Mouse (Mus musculus) intestine, embryonic 14.5 days (tissue): Measurements from ENCODE around the gene Cptp. TPM values are rescaled to one million over a fixed set of nuclear protein-coding genes. Genes with fewer than 3 reads are reported as not detected.
A peak's percentile ranks its signal among the peaks of the same experiment; 100 is the strongest.

Experiments used
- ATAC-seq: fragments of 200-750 bp; cut with Nextera tagmentation; replicated peaks from 2 replicates; pipeline ENCODE4 v1.8.0; 2017; ENCODE audit warnings: low read depth, moderate number of reproducible peaks, moderate TSS enrichment, moderate library complexity; ENCODE audit not compliant: low FRiP score, low TSS enrichment
- DNase-seq: peaks from one replicate; pipeline ENCODE4 v3.0.0-alpha.2; 2018; ENCODE audit warnings: low spot score
- H3K27ac ChIP-seq: fragments of 300-500 bp; sonication (generic); 2 replicates; pipeline ENCODE4 v1.5.1; 2014; ENCODE audit warnings: low read depth, mild to moderate bottlenecking, control low read depth
- H3K27me3 ChIP-seq: fragments of 300-500 bp; sonication (generic); replicated peaks from 2 replicates; pipeline ENCODE4 v1.6.1; 2014; ENCODE audit warnings: low read length, control low read depth; ENCODE audit not compliant: control insufficient read depth, insufficient read depth
- H3K36me3 ChIP-seq: fragments of 300-500 bp; sonication (generic); 2 replicates; pipeline ENCODE4 v1.6.1; 2014; ENCODE audit warnings: low read length, control low read depth; ENCODE audit not compliant: control insufficient read depth, insufficient read depth
- H3K4me1 ChIP-seq: fragments of 300-500 bp; sonication (generic); replicated peaks from 2 replicates; pipeline ENCODE4 v1.6.1; 2014; ENCODE audit warnings: low read length, control low read depth, mixed read lengths; ENCODE audit not compliant: control insufficient read depth, insufficient read depth
- H3K4me2 ChIP-seq: fragments of 300-500 bp; sonication (generic); 2 replicates; pipeline ENCODE4 v1.6.1; 2014; ENCODE audit warnings: low read length
- H3K4me3 ChIP-seq: fragments of 300-500 bp; sonication (generic); 2 replicates; pipeline ENCODE4 v1.5.1; 2014; ENCODE audit warnings: low read depth, low read length, control low read depth, mixed read lengths
- H3K9ac ChIP-seq: fragments of 300-500 bp; sonication (generic); 2 replicates; pipeline ENCODE4 v1.6.1; 2014; ENCODE audit warnings: mild to moderate bottlenecking, low read length
- H3K9me3 ChIP-seq: fragments of 300-500 bp; sonication (generic); 2 replicates; pipeline ENCODE4 v1.6.1; 2016; ENCODE audit warnings: low read length, control low read depth; ENCODE audit not compliant: control insufficient read depth
- WGBS: fragments of 180-500 bp; shearing (Covaris S2); extraction: QIAGEN DNeasy Blood & Tissue Kit; methylation state at CpG from one replicate; pipeline ENCODE4 v1.1.7; 2014; 5-methylcytosine and 5-hydroxymethylcytosine counted together
- polyA plus RNA-seq: library from polyadenylated mRNA; unstranded; fragments of >200 nt; fragmentation: Nextera tagmentation; extraction: Ambion mirVana; gene quantifications from 2 replicates; pipeline ENCODE4 v1.2.1, GENCODE M21; 2014

Gene Cptp
- polyA plus RNA-seq: 20.5 and 21.4 TPM in 2 replicates

- Histone ChIP-seq H3K4me3 (peak within 1 kb of the TSS; percentile 73), H3K36me3 (peaks cover 47% of the 10 kb centered on the region), H3K27ac (peak within 1 kb of the TSS; percentile 54), H3K4me1 (peaks cover 17% of the 10 kb centered on the region), H3K27me3 (no peaks in the 10 kb centered on the region), H3K9me3 (no peaks in the 10 kb centered on the region), H3K9ac (peak within 1 kb of the TSS; percentile 71), H3K4me2 (peak within 1 kb of the TSS; percentile 88)
- peak; percentile 94 for ATAC-seq
- WGBS: under 1% methylated on average over 63 of the region's 63 CpGs
- DNase-seq: peak; percentile 94
Observed at GRCm38 (mm10) chr4:155869317-155870033, at the start of gene Cptp, which contains the start of gene Ints11. TSS of gene Cptp (minus strand) at chr4:155869440. TSS of gene Ints11 (plus strand) at chr4:155869546.

GRCm38 (mm10) chr4:155908751-155909150 is 39.5 kb upstream of the Cptp start:
- Histone ChIP-seq H3K9me3 (no peaks in the 10 kb centered on the region), H3K4me3 (no peak overlapping the region), H3K36me3 (peaks cover 19% of the 10 kb centered on the region), H3K27me3 (no peaks in the 10 kb centered on the region), H3K4me1 (no peaks in the 10 kb centered on the region), H3K27ac (no peak overlapping the region), H3K4me2 (no peak overlapping the region), H3K9ac (no peak overlapping the region)
- ATAC-seq (no peak), DNase-seq (no peak)
- WGBS: 91% methylated on average over 4 of the region's 4 CpGs

GRCm38 (mm10) chr4:155908281-155908680 is 39.0 kb upstream of the Cptp start:
- H3K27ac ChIP-seq: no peak overlapping the region
- ATAC-seq (no peak), DNase-seq (no peak)
- H3K4me3 ChIP-seq: no peak overlapping the region
- H3K36me3 ChIP-seq: peaks cover 23% of the 10 kb centered on the region
- no peaks in the 10 kb centered on the region for H3K27me3 ChIP-seq
- 79% methylated on average over 7 of the region's 7 CpGs for WGBS
- no peaks in the 10 kb centered on the region for H3K9me3 ChIP-seq
- H3K4me2 ChIP-seq: no peak overlapping the region
- H3K4me1 ChIP-seq: no peaks in the 10 kb centered on the region
- H3K9ac ChIP-seq: no peak overlapping the region

- H3K4me1 ChIP-seq: no peaks in the 10 kb centered on the region
- peaks cover 36% of the 10 kb centered on the region for H3K36me3 ChIP-seq
- ATAC-seq: no peak
- H3K27me3 ChIP-seq: no peaks in the 10 kb centered on the region
- no peaks in the 10 kb centered on the region for H3K9me3 ChIP-seq
- no peak overlapping the region for H3K4me2 ChIP-seq
- H3K4me3 ChIP-seq: no peak overlapping the region
- no peak overlapping the region for H3K27ac ChIP-seq
- no peak for DNase-seq
- H3K9ac ChIP-seq: no peak overlapping the region
- 78% methylated on average over 11 of the region's 11 CpGs for WGBS
Observed at GRCm38 (mm10) chr4:155907003-155907402, 37.8 kb upstream of the Cptp start.

- no peak overlapping the region for H3K4me3 ChIP-seq
- no peak overlapping the region for H3K4me2 ChIP-seq
- 77% methylated on average over 9 of the region's 9 CpGs for WGBS
- no peak overlapping the region for H3K9ac ChIP-seq
- peaks cover 45% of the 10 kb centered on the region for H3K36me3 ChIP-seq
- no peaks in the 10 kb centered on the region for H3K4me1 ChIP-seq
- no peak overlapping the region for H3K27ac ChIP-seq
- ATAC-seq (no peak), DNase-seq (no peak)
- no peaks in the 10 kb centered on the region for H3K9me3 ChIP-seq
- no peaks in the 10 kb centered on the region for H3K27me3 ChIP-seq
Observed at GRCm38 (mm10) chr4:155906125-155906524, 36.9 kb upstream of the Cptp start.

GRCm38 (mm10) chr4:155905634-155906033 is 36.4 kb upstream of the Cptp start:
- no peak overlapping the region for H3K4me2 ChIP-seq
- no peak overlapping the region for H3K9ac ChIP-seq
- H3K9me3 ChIP-seq: no peaks in the 10 kb centered on the region
- H3K27me3 ChIP-seq: no peaks in the 10 kb centered on the region
- H3K4me1 ChIP-seq: no peaks in the 10 kb centered on the region
- ATAC-seq: no peak
- peaks cover 50% of the 10 kb centered on the region for H3K36me3 ChIP-seq
- 90% methylated on average over 13 of the region's 13 CpGs for WGBS
- no peak for DNase-seq
- no peak overlapping the region for H3K27ac ChIP-seq
- no peak overlapping the region for H3K4me3 ChIP-seq

- H3K4me2 ChIP-seq: no peak overlapping the region
- DNase-seq (no peak), ATAC-seq (no peak)
- H3K27me3 ChIP-seq: no peaks in the 10 kb centered on the region
- H3K4me1 ChIP-seq: no peaks in the 10 kb centered on the region
- H3K9ac ChIP-seq: no peak overlapping the region
- WGBS: 92% methylated on average over 13 of the region's 13 CpGs
- H3K27ac ChIP-seq: no peak overlapping the region
- H3K4me3 ChIP-seq: no peak overlapping the region
- H3K9me3 ChIP-seq: no peaks in the 10 kb centered on the region
- peaks cover 59% of the 10 kb centered on the region for H3K36me3 ChIP-seq
Observed at GRCm38 (mm10) chr4:155904318-155905102, 35.3 kb upstream of the Cptp start.

GRCm38 (mm10) chr4:155903246-155903645 is 34.0 kb upstream of the Cptp start:
- H3K36me3 ChIP-seq: peaks cover 64% of the 10 kb centered on the region
- no peak overlapping the region for H3K27ac ChIP-seq
- 93% methylated on average over 13 of the region's 13 CpGs for WGBS
- no peaks in the 10 kb centered on the region for H3K27me3 ChIP-seq
- H3K9me3 ChIP-seq: no peaks in the 10 kb centered on the region
- H3K4me2 ChIP-seq: no peak overlapping the region
- H3K4me3 ChIP-seq: no peak overlapping the region
- DNase-seq: no peak
- ATAC-seq: no peak
- no peak overlapping the region for H3K9ac ChIP-seq
- H3K4me1 ChIP-seq: no peaks in the 10 kb centered on the region
